Comparison of ENCODE assay signal across 13 mouse cellular contexts in genomic region chr14:26308813-26309212, GRCm38 (mm10).
"Had no signal": no experiment of that assay in that cellular context is flagged by ENCODE, and none has a peak within 500 bp of the region (broad histone marks: within the 10 kb centered on the region; RNA-seq: fewer than 3 reads in every experiment).

No protein-coding gene starts in this region.

- DNase-seq: gastrocnemius, postnatal 14 days; gastrocnemius, postnatal 36 days; heart, adult 11 months; heart, adult 2 months; heart, postnatal 14 days; heart, postnatal 36 days; kidney, adult 18-20 months; kidney, adult 8-10 months; kidney, postnatal 10 days; kidney, postnatal 25 days; kidney, postnatal 4 days; liver; liver, embryonic 13.5 days had no signal
